Mouse (Mus musculus) olfactory bulb, adult 2 months (tissue): ENCODE results near the gene Rmnd5b.
"Not testable (repeated sequence)": the region's sequence is repeated elsewhere in the genome, so short reads cannot be mapped to it uniquely, and the experiment has no call there.

ENCODE experiments used
- CTCF ChIP-seq: fragments of 200-500 bp; IDR thresholded peaks from 2 replicates; pipeline ENCODE4 v1.5.1; 2012; ENCODE audit warnings: low read depth, mild to moderate bottlenecking, low read length, moderate library complexity; ENCODE audit not compliant: insufficient read depth
- POLR2A ChIP-seq: fragments of 200-500 bp; IDR thresholded peaks from 2 replicates; pipeline ENCODE4 v1.6.1; 2012; ENCODE audit warnings: mild to moderate bottlenecking, low read depth, low read length, moderate library complexity; ENCODE audit not compliant: insufficient read depth

DNA sequence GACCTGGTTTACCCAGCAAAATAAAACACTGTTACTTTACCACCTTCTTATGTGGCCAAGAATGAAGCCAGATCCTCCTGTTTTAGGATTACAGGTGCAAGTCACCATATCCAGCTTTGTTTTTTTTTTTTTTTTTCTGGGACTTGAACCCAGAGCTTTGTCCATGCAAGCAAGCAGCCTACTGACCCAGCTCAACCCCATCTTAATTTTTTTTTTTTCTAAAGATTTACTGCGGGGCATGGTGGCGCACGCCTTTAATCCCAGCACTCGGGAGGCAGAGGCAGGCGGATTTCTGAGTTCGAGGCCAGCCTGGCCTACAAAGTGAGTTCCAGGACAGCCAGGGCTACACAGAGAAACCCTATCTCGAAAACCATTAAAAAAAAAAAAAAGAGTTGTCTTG is 19.6 kb downstream of the Rmnd5b start:
- TF ChIP-seq CTCF, POLR2A: not testable (repeated sequence)
